Mouse (Mus musculus): ENCODE data around the gene Ccl27a.

- TF ChIP-seq CTCF (IDR thresholded peaks at IDR 0.05; ENCODE audit: low read depth, low read length): no peak
- TF ChIP-seq POLR2A (IDR thresholded peaks at IDR 0.05; ENCODE audit: insufficient read depth, low read length): no peak
- TF ChIP-seq EP300 (IDR thresholded peaks at IDR 0.05; ENCODE audit: insufficient read depth, low read depth, low read length): no peak
These were observed 34.8 kb downstream of the Ccl27a start for GRCm38 (mm10) chr4:41739260-41739659.
